Mouse (Mus musculus): ENCODE measurements around the gene Ptprj. TPM values are rescaled to one million over a fixed set of nuclear protein-coding genes. Genes with fewer than 3 reads are reported as not detected.
A peak's percentile ranks its signal among the peaks of the same experiment; 100 is the strongest.

The Ptprj gene
- polyA plus RNA-seq, 1 experiment from 2014 or later = 1.1 TPM

DNA sequence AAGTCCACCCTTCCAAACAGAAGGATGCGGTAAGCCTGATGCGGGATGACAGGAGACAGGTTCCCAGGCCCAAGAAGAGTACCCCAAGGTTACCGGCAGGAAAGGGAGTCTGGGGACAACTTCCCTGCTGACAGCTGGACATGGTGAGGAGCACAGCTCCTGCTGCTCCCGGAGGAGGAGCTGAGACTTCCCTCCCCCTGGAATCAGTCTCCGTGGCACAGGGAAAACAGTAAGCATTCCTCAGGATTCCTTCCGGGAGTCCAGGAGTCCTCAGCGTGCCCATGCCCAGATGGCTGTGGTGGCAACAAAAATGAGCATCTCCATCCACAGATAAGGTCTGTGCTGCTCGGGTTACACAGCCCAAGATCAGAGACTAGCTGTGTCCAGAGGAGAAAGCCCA lies 102.8 kb downstream of the Ptprj start:
- H3K9me3 ChIP-seq (replicated peaks) = no peaks in the 10 kb centered on the region
- 34% methylated on average over 8 of the region's 8 CpGs for WGBS
- no peak for ATAC-seq (replicated peaks; ENCODE audit: insufficient number of reproducible peaks, insufficient read depth, low FRiP score, low read depth)
- no peaks in the 10 kb centered on the region for H3K27me3 ChIP-seq
- H3K9ac ChIP-seq = no peak overlapping the region
- no peak overlapping the region for H3K4me2 ChIP-seq
- no peaks in the 10 kb centered on the region for H3K36me3 ChIP-seq
- no peak overlapping the region for H3K27ac ChIP-seq
- no peak overlapping the region for H3K4me3 ChIP-seq
- H3K4me1 ChIP-seq (replicated peaks) = peaks cover 3% of the 10 kb centered on the region; the same call in 1 of the 2 replicates

DNA sequence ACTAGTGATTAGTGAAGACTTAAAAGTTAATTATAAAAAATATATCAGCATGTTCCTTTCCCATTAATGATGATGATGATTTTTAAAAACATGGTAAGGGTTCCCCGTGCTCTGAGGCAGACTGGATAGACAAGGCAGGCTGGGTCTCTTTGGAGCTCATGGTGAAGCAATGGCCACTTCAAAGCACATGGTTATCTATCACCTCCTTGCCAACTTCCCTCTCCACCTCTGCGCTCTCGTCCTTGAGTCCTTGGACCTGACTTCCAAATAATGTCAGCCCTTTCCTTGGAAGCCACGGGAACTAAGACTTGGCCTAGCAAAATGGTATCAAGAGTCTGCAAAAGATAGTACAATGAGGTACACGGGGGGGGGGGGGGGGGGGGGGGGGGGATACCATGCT lies 103.7 kb downstream of the Ptprj start:
- H3K9me3 ChIP-seq (replicated peaks) = no peaks in the 10 kb centered on the region
- no peak for ATAC-seq (replicated peaks; ENCODE audit: insufficient number of reproducible peaks, insufficient read depth, low FRiP score, low read depth)
- no peak overlapping the region for H3K4me3 ChIP-seq
- no peak overlapping the region for H3K9ac ChIP-seq
- WGBS = 56% methylated on average over 5 of the region's 5 CpGs
- H3K36me3 ChIP-seq = no peaks in the 10 kb centered on the region
- H3K27me3 ChIP-seq = no peaks in the 10 kb centered on the region
- H3K4me2 ChIP-seq = no peak overlapping the region
- H3K4me1 ChIP-seq (replicated peaks) = peaks cover 3% of the 10 kb centered on the region; the same call in 1 of the 2 replicates
- no peak overlapping the region for H3K27ac ChIP-seq

DNA sequence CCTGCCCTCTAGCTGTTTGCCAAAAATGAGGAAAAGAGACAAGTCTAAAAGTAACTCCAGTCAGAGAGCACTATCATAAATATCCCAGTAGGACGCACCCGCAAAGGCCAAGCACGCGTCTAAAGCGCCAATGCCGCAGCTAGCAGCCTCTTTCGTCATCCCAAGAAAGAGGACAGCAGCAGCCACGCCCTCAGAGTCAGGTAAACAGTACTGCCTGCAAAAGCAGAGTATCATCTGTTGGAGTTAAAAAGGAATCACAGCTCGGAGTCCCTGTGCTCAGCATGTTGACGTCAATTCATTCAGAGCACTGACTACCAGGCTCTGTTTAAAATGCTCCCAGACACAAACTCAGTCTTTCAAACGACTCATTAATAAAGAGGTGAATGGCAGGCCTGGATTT lies 104.1 kb downstream of the Ptprj start:
- no peak for ATAC-seq (replicated peaks; ENCODE audit: insufficient number of reproducible peaks, insufficient read depth, low FRiP score, low read depth)
- H3K4me3 ChIP-seq = no peak overlapping the region
- H3K9me3 ChIP-seq (replicated peaks) = no peaks in the 10 kb centered on the region
- H3K4me2 ChIP-seq = no peak overlapping the region
- no peaks in the 10 kb centered on the region for H3K36me3 ChIP-seq
- peaks cover 3% of the 10 kb centered on the region; the same call in 1 of the 2 replicates for H3K4me1 ChIP-seq (replicated peaks)
- WGBS = 83% methylated on average over 11 of the region's 11 CpGs
- no peaks in the 10 kb centered on the region for H3K27me3 ChIP-seq
- no peak overlapping the region for H3K27ac ChIP-seq
- no peak overlapping the region for H3K9ac ChIP-seq

DNA sequence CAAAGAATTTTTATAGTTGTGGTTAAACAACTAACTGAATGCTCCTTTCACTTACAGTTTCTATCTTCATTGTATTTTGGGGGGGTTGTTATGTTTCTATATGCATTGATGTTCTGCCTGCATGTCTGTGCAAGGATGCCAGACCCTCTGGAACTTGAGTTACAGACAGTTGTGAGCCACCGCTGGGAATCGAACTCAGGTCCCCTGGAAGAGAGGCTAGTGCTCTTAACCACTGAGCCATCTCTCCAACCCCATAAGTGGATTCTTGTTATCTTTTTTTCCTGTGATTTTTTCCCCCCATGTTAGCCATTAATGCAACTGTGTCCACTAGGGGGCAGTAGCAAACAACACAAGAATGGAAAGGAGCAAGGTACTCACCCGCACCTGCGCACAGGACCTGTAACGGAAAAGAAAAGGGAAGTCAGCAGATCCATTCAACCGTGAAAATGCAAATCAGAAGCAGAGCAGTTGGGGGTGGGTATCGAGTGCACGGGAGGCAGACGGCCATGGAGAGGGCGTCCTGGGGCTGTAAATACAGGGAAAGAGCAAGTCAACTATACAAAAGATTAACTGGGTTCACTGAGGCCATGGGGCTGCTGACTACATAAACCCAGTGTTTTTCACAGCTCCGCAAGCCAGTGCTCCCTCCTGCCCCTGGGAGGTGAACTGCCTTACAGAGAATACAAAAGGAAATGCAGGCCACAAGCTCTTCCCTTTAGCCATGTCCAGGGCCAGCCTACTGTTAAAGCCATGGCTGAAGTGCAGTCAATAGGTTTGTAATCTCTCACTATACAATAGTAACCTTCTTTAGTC lies 105.6 kb downstream of the Ptprj start:
- 3% methylated on average over 11 of the region's 11 CpGs for WGBS
- Histone ChIP-seq H3K27me3 (no peaks in the 10 kb centered on the region), H3K9ac (peak overlapping the region; percentile 39; the same call in 1 of the 2 replicates), H3K9me3 (replicated peaks) (no peaks in the 10 kb centered on the region), H3K4me2 (peak overlapping the region; percentile 62), H3K4me3 (peak overlapping the region; percentile 43), H3K36me3 (no peaks in the 10 kb centered on the region), H3K4me1 (replicated peaks) (peaks cover 3% of the 10 kb centered on the region; the same call in 1 of the 2 replicates), H3K27ac (no peak overlapping the region)
- peak; percentile 53; the same call in 1 of the 2 replicates for ATAC-seq (replicated peaks; ENCODE audit: insufficient number of reproducible peaks, insufficient read depth, low FRiP score, low read depth)

DNA sequence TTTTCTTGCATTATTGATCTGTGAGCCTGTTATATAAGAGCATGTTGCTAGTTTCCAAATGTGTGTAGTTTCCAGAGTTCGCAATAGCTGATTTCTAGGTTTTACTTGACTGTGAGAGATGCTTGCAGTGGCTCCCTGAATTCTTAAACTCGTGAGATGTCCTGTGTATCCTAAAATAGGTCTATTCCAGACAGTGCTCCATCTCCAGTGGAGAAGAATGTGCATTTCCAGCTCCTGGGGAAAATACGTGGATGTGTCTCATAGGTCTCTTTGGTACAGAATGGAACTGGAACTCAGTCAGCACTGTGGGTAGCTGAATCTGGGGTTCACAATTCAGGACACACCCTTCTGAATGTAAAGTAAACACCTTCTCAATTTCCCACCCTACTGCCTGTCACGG lies 107.7 kb downstream of the Ptprj start:
- H3K36me3 ChIP-seq = no peaks in the 10 kb centered on the region
- no peaks in the 10 kb centered on the region for H3K9me3 ChIP-seq (replicated peaks)
- no peak overlapping the region for H3K4me3 ChIP-seq
- H3K4me1 ChIP-seq (replicated peaks) = peaks cover 3% of the 10 kb centered on the region; the same call in 1 of the 2 replicates
- no peak overlapping the region for H3K9ac ChIP-seq
- H3K4me2 ChIP-seq = no peak overlapping the region
- no peaks in the 10 kb centered on the region for H3K27me3 ChIP-seq
- no peak overlapping the region for H3K27ac ChIP-seq
- WGBS = 68% methylated on average over 4 of the region's 4 CpGs
- ATAC-seq (replicated peaks; ENCODE audit: insufficient number of reproducible peaks, insufficient read depth, low FRiP score, low read depth) = no peak

- Histone ChIP-seq H3K4me1 (replicated peaks) (no peaks in the 10 kb centered on the region; the same call in 1 of the 2 replicates), H3K9ac (no peak overlapping the region), H3K9me3 (replicated peaks) (no peaks in the 10 kb centered on the region), H3K4me2 (no peak overlapping the region), H3K27me3 (no peaks in the 10 kb centered on the region), H3K4me3 (no peak overlapping the region), H3K27ac (no peak overlapping the region), H3K36me3 (no peaks in the 10 kb centered on the region)
- no peak; the same call in 1 of the 2 replicates for ATAC-seq (replicated peaks; ENCODE audit: insufficient number of reproducible peaks, insufficient read depth, low FRiP score, low read depth)
- 15% methylated on average over 6 of the region's 6 CpGs for WGBS
These were observed 110.3 kb downstream of the Ptprj start for GRCm38 (mm10) chr2:90470122-90470521.

- H3K27ac ChIP-seq = no peak overlapping the region
- no peak overlapping the region for H3K4me2 ChIP-seq
- H3K4me3 ChIP-seq = no peak overlapping the region
- H3K9me3 ChIP-seq (replicated peaks) = no peaks in the 10 kb centered on the region
- WGBS = 64% methylated on average over 7 of the region's 7 CpGs
- no peaks in the 10 kb centered on the region for H3K36me3 ChIP-seq
- no peaks in the 10 kb centered on the region for H3K4me1 ChIP-seq (replicated peaks)
- H3K9ac ChIP-seq = no peak overlapping the region
- no peaks in the 10 kb centered on the region for H3K27me3 ChIP-seq
- no peak for ATAC-seq (replicated peaks; ENCODE audit: insufficient number of reproducible peaks, insufficient read depth, low FRiP score, low read depth)
These were observed 114.0 kb downstream of the Ptprj start for GRCm38 (mm10) chr2:90466480-90466879.

GRCm38 (mm10) chr2:90463735-90464134 lies 116.7 kb downstream of the Ptprj start:
- Histone ChIP-seq H3K27ac (no peak overlapping the region), H3K9me3 (replicated peaks) (no peaks in the 10 kb centered on the region), H3K9ac (no peak overlapping the region), H3K27me3 (no peaks in the 10 kb centered on the region), H3K4me2 (no peak overlapping the region), H3K4me3 (no peak overlapping the region), H3K36me3 (no peaks in the 10 kb centered on the region), H3K4me1 (replicated peaks) (no peaks in the 10 kb centered on the region)
- WGBS = 90% methylated on average over 5 of the region's 5 CpGs
- ATAC-seq (replicated peaks; ENCODE audit: insufficient number of reproducible peaks, insufficient read depth, low FRiP score, low read depth) = no peak

DNA sequence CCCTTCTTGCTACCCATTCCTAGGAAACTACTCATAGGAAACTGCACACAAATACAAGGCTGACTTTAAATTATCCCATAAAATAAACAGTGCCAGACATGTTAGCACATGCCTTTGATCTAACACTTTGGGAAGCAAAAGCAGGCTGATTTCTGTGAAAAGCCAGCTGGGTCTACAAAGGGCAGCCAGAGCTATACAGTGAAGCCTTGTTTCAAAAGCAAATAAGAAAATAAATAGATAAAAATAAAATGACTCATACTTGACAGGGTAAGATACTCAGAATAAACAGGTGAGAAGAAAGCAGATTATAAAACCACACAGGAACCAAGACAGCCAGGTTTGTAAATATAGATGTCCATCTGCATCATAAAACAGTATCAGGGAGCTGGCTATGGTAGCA lies 118.2 kb downstream of the Ptprj start:
- no peak overlapping the region for H3K9ac ChIP-seq
- H3K27me3 ChIP-seq = no peaks in the 10 kb centered on the region
- no peak overlapping the region for H3K4me2 ChIP-seq
- no peak for ATAC-seq (replicated peaks; ENCODE audit: insufficient number of reproducible peaks, insufficient read depth, low FRiP score, low read depth)
- H3K27ac ChIP-seq = no peak overlapping the region
- H3K4me3 ChIP-seq = no peak overlapping the region
- no peaks in the 10 kb centered on the region for H3K4me1 ChIP-seq (replicated peaks)
- no peaks in the 10 kb centered on the region for H3K9me3 ChIP-seq (replicated peaks)
- H3K36me3 ChIP-seq = no peaks in the 10 kb centered on the region

GRCm38 (mm10) chr2:90457946-90458345 lies 122.5 kb downstream of the Ptprj start:
- Histone ChIP-seq H3K36me3 (no peaks in the 10 kb centered on the region), H3K27ac (no peak overlapping the region), H3K27me3 (no peaks in the 10 kb centered on the region), H3K4me1 (replicated peaks) (no peaks in the 10 kb centered on the region), H3K9ac (no peak overlapping the region), H3K9me3 (replicated peaks) (no peaks in the 10 kb centered on the region), H3K4me2 (no peak overlapping the region), H3K4me3 (no peak overlapping the region)
- 79% methylated on average over 12 of the region's 12 CpGs for WGBS
- no peak; the same call in 1 of the 2 replicates for ATAC-seq (replicated peaks; ENCODE audit: insufficient number of reproducible peaks, insufficient read depth, low FRiP score, low read depth)

DNA sequence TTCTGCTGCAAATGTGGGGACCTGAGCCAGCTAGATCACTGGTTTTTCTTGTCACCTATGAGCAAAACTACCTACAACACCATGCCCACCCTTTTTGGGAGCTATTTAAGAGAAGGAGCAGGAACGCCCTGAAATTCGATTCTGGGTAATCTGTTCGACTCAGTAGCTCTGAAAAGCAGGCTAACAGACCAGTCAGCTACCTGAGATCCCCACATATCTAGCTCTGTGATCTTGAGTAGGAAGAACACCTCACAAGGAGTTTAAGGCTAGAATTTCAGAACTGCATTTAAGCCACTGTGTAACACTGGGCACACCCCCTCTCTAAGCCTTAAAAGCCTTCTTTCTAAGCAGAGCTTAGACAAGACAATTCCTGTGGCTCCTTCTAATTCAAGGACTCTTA lies 128.1 kb downstream of the Ptprj start:
- Histone ChIP-seq H3K4me2 (no peak overlapping the region), H3K9ac (no peak overlapping the region), H3K4me1 (replicated peaks) (0 out of 2 replicates have a peak, but pooled peaks cover 3% of the 10 kb centered on the region), H3K4me3 (no peak overlapping the region), H3K9me3 (replicated peaks) (no peaks in the 10 kb centered on the region), H3K27ac (no peak overlapping the region), H3K36me3 (no peaks in the 10 kb centered on the region), H3K27me3 (no peaks in the 10 kb centered on the region)
- 78% methylated on average over 3 of the region's 3 CpGs for WGBS
- no peak for ATAC-seq (replicated peaks; ENCODE audit: insufficient number of reproducible peaks, insufficient read depth, low FRiP score, low read depth)

Data from heart, embryonic 15.5 days (tissue).